Mouse (Mus musculus) C2C12 (cell line): ENCODE data around the gene Spdl1.

ENCODE experiments used
- CEBPB ChIP-seq: IDR thresholded peaks from one replicate; pipeline ENCODE4 v1.6.1; 2011; ENCODE audit warnings: low read depth, mild to moderate bottlenecking, control low read depth, moderate library complexity
- CTCF ChIP-seq: IDR thresholded peaks from one replicate; pipeline ENCODE4 v1.5.1; 2011; ENCODE audit not compliant: control insufficient read depth, insufficient read depth, insufficient read length
- FOSL1 ChIP-seq: IDR thresholded peaks from one replicate; pipeline ENCODE4 v1.8.0; 2011; ENCODE audit warnings: mild to moderate bottlenecking, low read length; ENCODE audit not compliant: poor library complexity, insufficient read depth, severe bottlenecking
- MAX ChIP-seq: IDR thresholded peaks from one replicate; pipeline ENCODE4 v1.6.1; 2011; ENCODE audit warnings: mild to moderate bottlenecking, control low read depth
- MYOD1 ChIP-seq: IDR thresholded peaks from one replicate; pipeline ENCODE4 v1.6.1; 2011; ENCODE audit warnings: low read depth; ENCODE audit not compliant: control insufficient read depth, insufficient read length
- USF1 ChIP-seq: IDR thresholded peaks from one replicate; pipeline ENCODE4 v1.6.1; 2011; ENCODE audit warnings: low read depth, mild to moderate bottlenecking, control low read depth, moderate library complexity

DNA sequence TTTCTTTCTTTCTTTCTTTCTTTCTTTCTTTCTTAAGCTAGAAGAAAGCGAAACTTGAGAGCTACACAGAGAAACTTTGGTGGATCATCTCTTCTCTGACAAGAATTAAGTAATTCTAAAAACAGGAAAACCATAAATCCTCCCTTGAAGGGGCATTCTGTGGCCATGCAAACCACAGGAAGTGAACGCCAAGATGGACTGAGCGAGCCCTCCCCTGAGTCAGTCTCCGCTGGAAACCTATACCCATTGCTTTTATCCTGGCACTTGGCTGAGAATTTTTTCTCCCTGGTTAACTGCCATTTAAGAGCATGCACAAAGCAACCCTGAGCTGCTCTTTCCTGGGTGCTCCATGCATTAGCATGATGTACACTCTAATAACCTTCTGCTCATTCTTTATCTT is 53.5 kb downstream of the Spdl1 start:
- TF ChIP-seq CTCF, result no peak
- TF ChIP-seq MAX, result no peak
- TF ChIP-seq CEBPB, result no peak
- no peak for TF ChIP-seq FOSL1
- no peak for TF ChIP-seq USF1
- TF ChIP-seq MYOD1, result no peak
